ENCODE assay signal across 11 mouse cellular contexts in genomic region chr5:140035025-140035330, GRCm38 (mm10).
DNase-seq lines count a peak whose midpoint lies in the region; ATAC-seq and TF ChIP-seq lines count a peak whose summit lies in the region.
"Had no signal": no experiment of that assay in that cellular context is flagged by ENCODE, and none has a peak within 500 bp of the region (broad histone marks: within the 10 kb centered on the region; RNA-seq: fewer than 3 reads in every experiment).

No protein-coding gene starts in this region.

- WGBS in cerebellum, adult 2 months: 50% methylated on average over 1 of the region's 1 CpGs
- WGBS in spleen, adult 2 months: 20% methylated on average over 1 of the region's 1 CpGs
- 43% methylated on average over 1 of the region's 1 CpGs for WGBS in liver, embryonic 13.5 days (ENCODE audit: insufficient replicate concordance)

- H3K27me3 ChIP-seq in cerebellum, adult 2 months (ENCODE audit: control insufficient read depth, insufficient read depth, low read length): no peaks in the 10 kb centered on the region
- H3K27me3 ChIP-seq in spleen, adult 2 months (ENCODE audit: control insufficient read depth, insufficient read depth, low read length): no peaks in the 10 kb centered on the region
- no peaks in the 10 kb centered on the region for H3K27me3 ChIP-seq in liver, embryonic 13.5 days
- H3K27me3 ChIP-seq: embryonic facial prominence, embryonic 13.5 days had no signal

- no peaks in the 10 kb centered on the region for H3K36me3 ChIP-seq in spleen, adult 2 months (ENCODE audit: control insufficient read depth, insufficient read depth, low read length)
- no peaks in the 10 kb centered on the region for H3K36me3 ChIP-seq in liver, embryonic 13.5 days

- peaks cover 9% of the 10 kb centered on the region for H3K4me1 ChIP-seq in cerebellum, adult 2 months (ENCODE audit: control insufficient read depth, insufficient read depth, low read length)
- no peaks in the 10 kb centered on the region for H3K4me1 ChIP-seq in spleen, adult 2 months (ENCODE audit: control insufficient read depth, insufficient read depth, insufficient read length)
- peaks cover 40% of the 10 kb centered on the region for H3K4me1 ChIP-seq in liver, embryonic 13.5 days (replicated peaks)

- DNase-seq in cerebellum, adult 2 months: no peak
- DNase-seq in cerebellum, adult 9-11 months: no peak
- no peak for DNase-seq in spleen, adult 2 months (ENCODE audit: low read depth in 1 of 2, low spot score in 2 of 2)
- no peak for DNase-seq in spleen, adult 18-20 months
- peak; percentile 34 for DNase-seq in liver, embryonic 13.5 days
- DNase-seq in yolk sac, embryonic 10.5 days (ENCODE audit: low spot score): peak; percentile 42
- no peak for DNase-seq in Muller cell, postnatal 12 days (ENCODE audit: inconsistent ontology term)
- DNase-seq in testis, postnatal 14 days (ENCODE audit: low spot score): no peak
- DNase-seq: heart, postnatal 36 days; lung, postnatal 14 days had no signal

- H3K4me3 ChIP-seq in cerebellum, adult 2 months (replicated peaks; ENCODE audit: insufficient read depth, low read depth, low read length): no peak overlapping the region
- H3K4me3 ChIP-seq in spleen, adult 2 months (ENCODE audit: extremely low read depth, insufficient read depth, insufficient read length): no peak overlapping the region
- no peak overlapping the region for H3K4me3 ChIP-seq in liver, embryonic 13.5 days (replicated peaks)
- H3K4me3 ChIP-seq: embryonic facial prominence, embryonic 13.5 days had no signal

- H3K9ac ChIP-seq in liver, embryonic 13.5 days: peak overlapping the region; percentile 56; the same call in 1 of the 2 replicates
- H3K9ac ChIP-seq: embryonic facial prominence, embryonic 13.5 days had no signal

- H3K27ac ChIP-seq in cerebellum, adult 2 months (ENCODE audit: insufficient read depth, low read length): no peak overlapping the region
- H3K27ac ChIP-seq in spleen, adult 2 months (ENCODE audit: insufficient read depth, low read length): no peak overlapping the region
- peak overlapping the region; percentile 93 for H3K27ac ChIP-seq in liver, embryonic 13.5 days
- H3K27ac ChIP-seq: embryonic facial prominence, embryonic 13.5 days had no signal

- H3K9me3 ChIP-seq in liver, embryonic 13.5 days (replicated peaks): no peaks in the 10 kb centered on the region
- H3K9me3 ChIP-seq: embryonic facial prominence, embryonic 13.5 days had no signal

- ATAC-seq in liver, embryonic 13.5 days (ENCODE audit: low read depth): peak; percentile 50

- TF ChIP-seq POLR2A in cerebellum, adult 2 months (IDR thresholded peaks at IDR 0.05; ENCODE audit: borderline replicate concordance, insufficient read depth, low read length): no peak
- no peak for TF ChIP-seq POLR2A in spleen, adult 2 months (IDR thresholded peaks at IDR 0.05; ENCODE audit: low read depth, low read length)

- peak; percentile 52 for TF ChIP-seq CTCF in cerebellum, adult 2 months (IDR thresholded peaks at IDR 0.05; ENCODE audit: borderline replicate concordance, insufficient read depth, low read depth, low read length)
- TF ChIP-seq CTCF in spleen, adult 2 months (IDR thresholded peaks at IDR 0.05; ENCODE audit: extremely low read depth, insufficient read depth, insufficient read length, insufficient replicate concordance): peak; percentile 29; the same call in 1 of the 2 replicates

- H3K4me2 ChIP-seq in liver, embryonic 13.5 days: peak overlapping the region; percentile 44
- H3K4me2 ChIP-seq: embryonic facial prominence, embryonic 13.5 days had no signal

Comparison
In these comparisons a context has a peak if more than half of its experiments do, and no peak if none do; other contexts are left out.
1. DNase-seq: peak in liver, embryonic 13.5 days (single experiment) and yolk sac, embryonic 10.5 days (single experiment); none in cerebellum, adult 2 months (0 of 2), cerebellum, adult 9-11 months (single experiment), spleen, adult 2 months (0 of 2), spleen, adult 18-20 months (0 of 2), Muller cell, postnatal 12 days (single experiment) and testis, postnatal 14 days (single experiment).